Mouse (Mus musculus) forebrain, embryonic 10.5 days (tissue): ENCODE results near the gene Isca2. TPM values are rescaled to one million over a fixed set of nuclear protein-coding genes. Genes with fewer than 3 reads are reported as not detected.

Experiments used
- polyA plus RNA-seq: library from polyadenylated mRNA; unstranded; fragments of >200 nt; fragmentation: Nextera tagmentation; extraction: Ambion mirVana; gene quantifications from 2 replicates; pipeline ENCODE4 v1.2.1, GENCODE M21; 2016

Gene Isca2
- polyA plus RNA-seq, 1 experiment from 2014 or later: 152 TPM

Other genes with a start within 250 kb of the Isca2 start
- gene Vsx2, start 203.5 kb upstream of the Isca2 start, polyA plus RNA-seq: 1.2 and 2.2 TPM in 2 replicates
- 12.7 and 12.8 TPM in 2 replicates for gene Abcd4, start 155.8 kb upstream of the Isca2 start, polyA plus RNA-seq
- gene Vrtn, start 132.2 kb upstream of the Isca2 start, polyA plus RNA-seq: not detected in 2 replicates
- 0.10 and 0.15 TPM in 2 replicates for gene Syndig1l, start 74.4 kb upstream of the Isca2 start, polyA plus RNA-seq
- 62.7 and 66.0 TPM in 2 replicates for gene Npc2, start 99 bp upstream of the Isca2 start, polyA plus RNA-seq
- gene Ltbp2, start 103.3 kb downstream of the Isca2 start, polyA plus RNA-seq: 0.10 TPM in 1 of 2 replicates, not detected in the other
- 174 and 175 TPM in 2 replicates for gene Fcf1, start 197.6 kb downstream of the Isca2 start, polyA plus RNA-seq
- 18.5 and 18.7 TPM in 2 replicates for gene Arel1, start 197.6 kb downstream of the Isca2 start, polyA plus RNA-seq
- gene Ylpm1, start 223.1 kb downstream of the Isca2 start, polyA plus RNA-seq: 34.2 and 37.2 TPM in 2 replicates